Mouse (Mus musculus) CH12.LX (cell line): ENCODE data around the gene Irf3. TPM values are rescaled to one million over a fixed set of nuclear protein-coding genes. Genes with fewer than 3 reads are reported as not detected.
A peak's percentile ranks its signal among the peaks of the same experiment; 100 is the strongest.

Experiments
- DNase-seq: peaks from one replicate; pipeline ENCODE4 v3.0.0-alpha.2; 2013; ENCODE audit errors: extremely low read depth
- H3K27ac ChIP-seq: 2 replicates; pipeline ENCODE4 v1.5.1; 2012; ENCODE audit warnings: low read depth, mild to moderate bottlenecking, control low read depth, moderate library complexity; ENCODE audit not compliant: insufficient read depth
- H3K27me3 ChIP-seq: replicated peaks from 2 replicates; pipeline ENCODE3; 2012; ENCODE audit warnings: inconsistent platforms
- H3K36me3 ChIP-seq, 2 experiments: replicated peaks in 1 of 2; 2 replicates each; pipeline versions ENCODE3 to v1.6.1; 2012; ENCODE audit warnings: inconsistent platforms in 1 of 2, low read length in 1 of 2, mild to moderate bottlenecking in 1 of 2, mixed read lengths in 1 of 2, moderate library complexity in 1 of 2; ENCODE audit not compliant: control insufficient read depth in 1 of 2, insufficient read depth in 1 of 2
- H3K4me1 ChIP-seq, 2 experiments: 2 replicates each; pipeline ENCODE4 v1.6.1; 2012; ENCODE audit warnings: inconsistent platforms in 1 of 2, moderate library complexity in 1 of 2; ENCODE audit not compliant: insufficient read depth in 2 of 2, control insufficient read depth in 1 of 2
- H3K4me2 ChIP-seq: 2 replicates; pipeline ENCODE4 v1.6.1; 2012; ENCODE audit warnings: low read depth, mild to moderate bottlenecking, control low read depth; ENCODE audit not compliant: poor library complexity, insufficient read depth, severe bottlenecking
- H3K4me3 ChIP-seq, 3 experiments: fragments of 150-350 bp in 1 of 3; sonication (generic) in 1 of 3; replicated peaks in 1 of 3; 2 replicates each; pipeline versions ENCODE3 to v1.5.1; 2011 to 2012; ENCODE audit warnings: low read depth in 2 of 3, low read length in 2 of 3, mild to moderate bottlenecking in 2 of 3, moderate library complexity in 2 of 3, control low read depth in 1 of 3, improper control_type of control experiment in 1 of 3, inconsistent platforms in 1 of 3, mixed read lengths in 1 of 3; ENCODE audit not compliant: poor library complexity in 1 of 3
- H3K79me2 ChIP-seq: replicated peaks from 2 replicates; pipeline ENCODE4 v1.6.1; 2012; ENCODE audit warnings: mild to moderate bottlenecking, moderate library complexity; ENCODE audit not compliant: control insufficient read depth, poor library complexity, insufficient read depth, severe bottlenecking; ENCODE audit errors: extremely low read depth
- H3K9ac ChIP-seq: 2 replicates; pipeline ENCODE4 v1.6.1; 2012; ENCODE audit warnings: low read depth, mild to moderate bottlenecking, control low read depth, moderate library complexity; ENCODE audit not compliant: insufficient read depth
- H3K9me3 ChIP-seq: replicated peaks from 2 replicates; pipeline ENCODE3; 2012; ENCODE audit warnings: low read length, inconsistent platforms, mixed read lengths
- BHLHE40 ChIP-seq: IDR thresholded peaks from 2 replicates; pipeline ENCODE4 v1.6.1; 2011; ENCODE audit warnings: mild to moderate bottlenecking, low read depth, low read length, improper control_type of control experiment
- E2F4 ChIP-seq: IDR thresholded peaks from 2 replicates; pipeline ENCODE4 v1.6.1; 2011; ENCODE audit warnings: low read depth, low read length, improper control_type of control experiment; ENCODE audit not compliant: insufficient replicate concordance
- GABPA ChIP-seq: IDR thresholded peaks from 2 replicates; pipeline ENCODE4 v1.6.1; 2012; ENCODE audit warnings: low read depth, low read length, improper control_type of control experiment, inconsistent platforms; ENCODE audit not compliant: insufficient replicate concordance
- JUND ChIP-seq: conservative IDR thresholded peaks from 2 replicates; pipeline ENCODE4 v1.6.1; 2011; ENCODE audit warnings: low read depth, low read length, improper control_type of control experiment
- MAFK ChIP-seq: IDR thresholded peaks from 2 replicates; pipeline ENCODE4 v1.6.1; 2011; ENCODE audit warnings: low read length, improper control_type of control experiment; ENCODE audit not compliant: insufficient replicate concordance
- MAX ChIP-seq: IDR thresholded peaks from 2 replicates; pipeline ENCODE4 v1.6.1; 2011; ENCODE audit warnings: low read length, improper control_type of control experiment
- MEF2A ChIP-seq: IDR thresholded peaks from 2 replicates; pipeline ENCODE4 v1.6.1; 2014; ENCODE audit warnings: low read depth, mild to moderate bottlenecking, inconsistent platforms, low read length, improper control_type of control experiment, borderline replicate concordance
- MXI1 ChIP-seq: IDR thresholded peaks from 2 replicates; pipeline ENCODE4 v1.6.1; 2011; ENCODE audit warnings: mild to moderate bottlenecking, low read depth, low read length, improper control_type of control experiment
- MYC ChIP-seq: IDR thresholded peaks from 2 replicates; pipeline ENCODE4 v1.6.1; 2011; ENCODE audit warnings: low read depth, mild to moderate bottlenecking, improper control_type of control experiment, low read length
- NELFE ChIP-seq: IDR thresholded peaks from 2 replicates; pipeline ENCODE4 v1.6.1; 2011; ENCODE audit warnings: low read depth, low read length, improper control_type of control experiment
- POLR2A ChIP-seq: IDR thresholded peaks from 2 replicates; pipeline ENCODE4 v1.6.1; 2011; ENCODE audit warnings: low read depth, mild to moderate bottlenecking, improper control_type of control experiment, low read length
- POLR2AphosphoS2 ChIP-seq: IDR thresholded peaks from 2 replicates; pipeline ENCODE4 v1.6.1; 2011; ENCODE audit warnings: low read depth, low read length, improper control_type of control experiment
- SIN3A ChIP-seq: IDR thresholded peaks from 2 replicates; pipeline ENCODE4 v1.6.1; 2012; ENCODE audit warnings: low read length, improper control_type of control experiment, inconsistent platforms
- SMC3 ChIP-seq: IDR thresholded peaks from 2 replicates; pipeline ENCODE4 v1.6.1; 2011; ENCODE audit warnings: low read depth, low read length, improper control_type of control experiment
- TBP ChIP-seq: conservative IDR thresholded peaks from 2 replicates; pipeline ENCODE4 v1.6.1; 2011; ENCODE audit warnings: low read depth, low read length, improper control_type of control experiment
- TCF12 ChIP-seq: IDR thresholded peaks from 2 replicates; pipeline ENCODE4 v1.6.1; 2014; ENCODE audit warnings: low read depth, mild to moderate bottlenecking, inconsistent platforms, low read length, improper control_type of control experiment
- USF1 ChIP-seq: IDR thresholded peaks from 2 replicates; pipeline ENCODE4 v1.6.1; 2014; ENCODE audit warnings: low read depth, mild to moderate bottlenecking, inconsistent platforms, low read length, improper control_type of control experiment
- ZC3H11A ChIP-seq: IDR thresholded peaks from 2 replicates; pipeline ENCODE4 v1.6.1; 2012; ENCODE audit warnings: low read depth, mild to moderate bottlenecking, inconsistent platforms, low read length, improper control_type of control experiment
- ZMIZ1 ChIP-seq: IDR thresholded peaks from 2 replicates; pipeline ENCODE4 v1.6.1; 2012; ENCODE audit warnings: low read depth, mild to moderate bottlenecking, inconsistent platforms, low read length, improper control_type of control experiment
- dilution Hi-C: fragments of 300-500 bp; cut with MboI; formaldehyde crosslinking; loops from 2 replicates; pipeline ENCODE4 v1.14.3; 2020; ENCODE audit warnings: low sequenced_read_pairs; ENCODE audit not compliant: extremely low pct_unique_long_range_greater_than_20kb, extremely low pct_ligation_motif_present
- in situ Hi-C: fragments of 300-500 bp; cut with MboI; formaldehyde crosslinking; loops from 3 replicates; pipeline ENCODE4 v1.14.3; 2019; ENCODE audit warnings: low sequenced_read_pairs, low pct_ligation_motif_present, low pct_unique_long_range_greater_than_20kb, mixed read lengths
- polyA plus RNA-seq: library from polyadenylated mRNA; unstranded; fragments of >175 nt; gene quantifications from 2 replicates; pipeline ENCODE4 v1.2.1, GENCODE M21; 2012; ENCODE audit warnings: low read depth; ENCODE audit not compliant: insufficient read length
- total RNA-seq, 2 experiments: library from RNA; depleted of rRNA; stranded (reverse); fragments of 300-350 nt in 1 of 2; fragments of >200 nt in 1 of 2; gene quantifications; 2 replicates each; pipeline ENCODE4 v1.2.3; 2012 to 2014

The Irf3 gene
- total and polyA plus RNA-seq, 3 experiments: 33.5 to 79.7 (median 56.5) TPM

- TF ChIP-seq ZMIZ1 (0 out of 2 replicates have a peak, but pooled peaks have one; percentile 71), MAFK (no peak), USF1 (no peak), JUND (no peak; the same call in 1 of the 2 replicates), BHLHE40 (no peak)
These were observed 11.1 kb upstream of the Irf3 start, which contains the start of gene Prmt1 (continued) for GRCm38 (mm10) chr7:44986192-44986878.

- H3K4me2 ChIP-seq: peak overlapping the region; percentile 48
- peak overlapping the region; percentile 72 for H3K9ac ChIP-seq
- peaks cover 14 to 44% of the 10 kb centered on the region in 2 experiments for H3K36me3 ChIP-seq
- H3K79me2 ChIP-seq: peaks cover 51% of the 10 kb centered on the region
- H3K9me3 ChIP-seq: no peaks in the 10 kb centered on the region
- no peaks in the 10 kb centered on the region for H3K27me3 ChIP-seq
- peak overlapping the region; percentile 53 to 85 (median 84) for H3K4me3 ChIP-seq
- H3K27ac ChIP-seq: peak overlapping the region; percentile 67
- DNase-seq: peak; percentile 41
- dilution Hi-C loops (no loop called here), in situ Hi-C loops (loop anchor here (5.0 kb wide), 1 partner anchor 60 kb away; no protein-coding TSS in a partner anchor)
- H3K4me1 ChIP-seq: peaks cover 12 to 48% of the 10 kb centered on the region in 2 experiments
- TF ChIP-seq MAX (peak; percentile 77), ZC3H11A (no peak), GABPA (no peak), POLR2A (peak; percentile 72), TBP (peak; percentile 25; the same call in 1 of the 2 replicates), MYC (peak; percentile 95), POLR2AphosphoS2 (peak; percentile 64; the same call in 1 of the 2 replicates), NELFE (peak; percentile 81), E2F4 (no peak), ZMIZ1 (peak; percentile 89), SMC3 (no peak), MXI1 (peak; percentile 94), TCF12 (peak; percentile 69), BHLHE40 (no peak), SIN3A (peak; percentile 96), MEF2A (0 out of 2 replicates have a peak, but pooled peaks have one; percentile 13)
These were observed 10.3 kb upstream of the Irf3 start for GRCm38 (mm10) chr7:44986879-44987718.
